Mouse (Mus musculus) ES-Bruce4 (cell line): Measurements from ENCODE around the gene Tmf1.

ENCODE experiments used
- CTCF ChIP-seq: IDR thresholded peaks from one replicate; pipeline ENCODE4 v1.8.1; 2011; ENCODE audit warnings: low read depth, low read length
- POLR2A ChIP-seq: IDR thresholded peaks from one replicate; pipeline ENCODE4 v1.8.1; 2011; ENCODE audit warnings: low read length; ENCODE audit not compliant: insufficient read depth

- peak; percentile 43 for TF ChIP-seq CTCF
- TF ChIP-seq POLR2A, result no peak
Observed at GRCm38 (mm10) chr6:97114821-97115220, 64.1 kb downstream of the Tmf1 start.
